Mouse (Mus musculus): ENCODE measurements around the gene Thada.

DNA sequence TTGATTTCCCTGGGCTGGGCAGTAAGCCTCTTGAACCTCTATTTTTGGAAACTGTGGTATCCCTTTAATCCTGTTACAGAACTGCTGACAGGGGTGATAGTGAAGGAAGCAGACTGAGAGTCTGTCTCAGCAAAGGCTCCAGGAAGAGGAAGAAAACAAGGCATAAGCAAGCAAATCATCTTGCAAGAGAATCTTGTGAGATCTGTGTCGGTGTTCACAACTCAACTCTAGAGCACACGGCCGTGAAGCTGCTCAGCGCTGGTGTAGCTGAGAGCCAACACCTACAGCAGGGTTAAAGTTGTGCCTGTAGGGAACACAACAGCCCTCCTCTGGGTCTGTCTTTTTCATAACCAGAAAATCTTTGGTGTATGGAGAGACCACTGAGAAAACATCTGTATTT lies 172.8 kb downstream of the Thada start:
- TF ChIP-seq CTCF (IDR thresholded peaks at IDR 0.05; ENCODE audit: borderline replicate concordance, insufficient read depth, low read depth, low read length), result no peak
- TF ChIP-seq POLR2A (IDR thresholded peaks at IDR 0.05; ENCODE audit: borderline replicate concordance, insufficient read depth, low read length), result no peak

Measured in cerebellum, adult 2 months (tissue).